Mouse (Mus musculus) left cerebral cortex, adult 2 months (tissue): ENCODE measurements at regions not wholly inside any gene's neighbourhood (a gene's known extent, or its start where the extent isn't known, plus 50 kb on each side); places are given as distances from the start of the nearest gene placed in this dataset.

Experiments
- DNase-seq, 2 experiments: peaks; one replicate each; pipeline ENCODE4 v3.0.0; 2021 to 2022; ENCODE audit warnings: low spot score in 2 of 2, mixed read lengths in 1 of 2; ENCODE audit errors: extremely low spot score in 1 of 2
- H3K27ac ChIP-seq: fragments of 200-600 bp; 2 replicates; pipeline ENCODE4 v1.8.1; 2022
- H3K4me3 ChIP-seq: fragments of 200-600 bp; 2 replicates; pipeline ENCODE4 v1.8.1; 2022
- CTCF ChIP-seq: fragments of 200-600 bp; IDR thresholded peaks from 2 replicates; pipeline ENCODE4 v1.8.1; 2022; ENCODE audit warnings: antibody characterized with exemption, mild to moderate bottlenecking, moderate library complexity
- intact Hi-C: fragments of 180-260 bp; cut with DNase I; formaldehyde crosslinking; loops from one replicate; pipeline ENCODE4 v1.15.1; 2025

GRCm38 (mm10) chr6:144870949-144871348 lies 89.2 kb upstream of the Sox5 start:
- TF ChIP-seq CTCF = no peak
- intact Hi-C loops = no loop called here
- no peak for DNase-seq
- Histone ChIP-seq H3K4me3 (no peak overlapping the region), H3K27ac (no peak overlapping the region)

DNA sequence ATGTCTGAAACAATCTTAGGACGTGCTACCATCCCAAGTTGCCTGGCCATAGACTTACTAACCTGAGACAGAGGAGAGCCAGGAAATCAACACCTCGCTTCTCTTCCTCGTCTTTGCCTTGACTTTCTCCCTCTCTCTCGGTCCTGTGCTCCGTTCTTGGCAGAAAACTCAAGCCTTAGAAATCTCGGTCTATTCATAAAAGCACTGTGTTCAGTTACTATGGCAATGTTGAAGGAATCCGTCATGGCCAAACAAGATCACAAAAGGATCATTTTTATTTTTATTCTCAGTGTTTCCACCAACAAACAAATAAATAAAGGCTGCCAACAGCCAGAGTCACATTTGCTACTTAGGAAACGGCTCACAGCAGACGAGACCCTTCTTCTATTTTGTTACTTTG lies 85.6 kb upstream of the Sox5 start:
- no peak for TF ChIP-seq CTCF
- DNase-seq = no peak
- Histone ChIP-seq H3K27ac (no peak overlapping the region), H3K4me3 (no peak overlapping the region)
- intact Hi-C loops = no loop called here

GRCm38 (mm10) chr6:144864026-144864425 lies 82.2 kb upstream of the Sox5 start:
- H3K27ac ChIP-seq = no peak overlapping the region
- intact Hi-C loops = no loop called here
- no peak overlapping the region for H3K4me3 ChIP-seq
- DNase-seq = no peak
- TF ChIP-seq CTCF = no peak

DNA sequence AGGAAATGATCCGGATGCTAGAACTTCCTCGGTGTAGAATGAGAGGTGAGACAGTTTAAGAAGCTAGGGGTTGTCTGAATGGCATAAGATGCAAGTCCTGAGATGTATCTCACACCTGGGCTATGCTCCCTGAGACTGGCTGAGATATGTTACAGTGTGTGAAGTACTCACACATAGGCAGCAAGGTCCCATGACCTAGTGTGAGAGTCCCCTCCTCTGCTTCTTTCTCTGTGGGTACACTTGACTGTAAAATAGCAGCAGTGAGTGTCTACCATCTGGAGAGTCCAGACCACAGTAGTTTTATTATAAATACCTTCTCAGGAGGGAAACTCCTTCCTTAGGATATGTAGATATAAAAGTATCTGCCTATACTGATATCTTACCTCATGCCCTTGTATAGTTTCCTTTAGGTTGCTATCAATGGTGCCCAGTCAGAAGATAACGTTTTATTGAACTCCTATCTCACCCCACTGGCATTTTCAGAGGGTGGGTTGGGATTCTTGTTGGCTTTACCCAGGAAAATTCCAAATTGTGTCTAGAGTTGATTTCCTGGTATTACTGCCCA lies 81.7 kb upstream of the Sox5 start:
- intact Hi-C loops = no loop called here
- DNase-seq = no peak
- Histone ChIP-seq H3K4me3 (no peak overlapping the region), H3K27ac (no peak overlapping the region)
- no peak for TF ChIP-seq CTCF

- DNase-seq = no peak
- intact Hi-C loops = no loop called here
- no peak; the same call in 1 of the 2 replicates for TF ChIP-seq CTCF
- H3K4me3 ChIP-seq = no peak overlapping the region
- no peak overlapping the region for H3K27ac ChIP-seq
Observed at GRCm38 (mm10) chr6:144841510-144841909, 59.7 kb upstream of the Sox5 start.

DNA sequence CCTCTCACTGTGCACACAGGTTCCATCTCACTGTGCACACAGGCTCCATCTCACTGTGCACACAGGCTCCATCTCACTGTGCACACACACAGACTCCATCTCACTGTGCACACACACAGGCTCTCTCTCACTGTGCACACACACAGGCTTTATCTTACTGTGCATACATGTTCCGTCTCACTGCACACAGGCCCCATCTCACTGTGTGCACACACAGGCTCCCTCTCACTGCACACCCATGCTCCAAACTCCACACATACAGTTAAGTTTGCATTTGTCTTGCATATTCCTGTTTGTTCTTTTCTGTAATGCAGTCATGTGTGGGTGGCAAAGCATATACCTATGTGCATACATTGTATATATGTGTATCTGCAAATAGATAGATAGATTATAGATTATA lies 57.6 kb upstream of the Sox5 start:
- Histone ChIP-seq H3K4me3 (no peak overlapping the region), H3K27ac (no peak overlapping the region)
- no peak for DNase-seq
- no peak for TF ChIP-seq CTCF
- intact Hi-C loops = no loop called here

- no peak for DNase-seq
- no peak for TF ChIP-seq CTCF
- Histone ChIP-seq H3K27ac (no peak overlapping the region), H3K4me3 (no peak overlapping the region)
- intact Hi-C loops = no loop called here
Observed at GRCm38 (mm10) chr6:144834323-144835183, 52.8 kb upstream of the Sox5 start.
